Mouse (Mus musculus) midbrain, postnatal 0 days (tissue): ENCODE results near the gene Tvp23b. TPM values are rescaled to one million over a fixed set of nuclear protein-coding genes. Genes with fewer than 3 reads are reported as not detected.

ENCODE experiments used
- ATAC-seq: fragments of 200-750 bp; cut with Nextera tagmentation; 2 replicates; pipeline ENCODE4 v1.8.0; 2017; ENCODE audit warnings: moderate number of reproducible peaks, mild to moderate bottlenecking, moderate TSS enrichment, moderate library complexity; ENCODE audit not compliant: low FRiP score
- DNase-seq: peaks from one replicate; pipeline ENCODE4 v3.0.0-alpha.2; 2015; ENCODE audit warnings: low spot score
- H3K27ac ChIP-seq: fragments of 300-500 bp; sonication (generic); 2 replicates; pipeline ENCODE4 v1.5.1; 2014; ENCODE audit warnings: low read depth, mild to moderate bottlenecking, low read length, mixed read lengths
- H3K27me3 ChIP-seq: fragments of 300-500 bp; sonication (generic); 2 replicates; pipeline ENCODE4 v1.6.1; 2014; ENCODE audit warnings: low read length, control low read depth, mixed read lengths; ENCODE audit not compliant: insufficient read depth
- H3K36me3 ChIP-seq: fragments of 300-500 bp; sonication (generic); 2 replicates; pipeline ENCODE4 v1.6.1; 2014; ENCODE audit warnings: low read length, control low read depth, mixed read lengths; ENCODE audit not compliant: insufficient read depth
- H3K4me1 ChIP-seq: fragments of 300-500 bp; sonication (generic); 2 replicates; pipeline ENCODE4 v1.6.1; 2014; ENCODE audit warnings: mild to moderate bottlenecking, control low read depth, antibody characterized with exemption, low read length, mixed read lengths; ENCODE audit not compliant: insufficient read depth
- H3K4me2 ChIP-seq: fragments of 300-500 bp; sonication (generic); 2 replicates; pipeline ENCODE4 v1.6.1; 2014; ENCODE audit warnings: low read depth, mild to moderate bottlenecking, low read length, mixed read lengths; ENCODE audit not compliant: poor library complexity, severe bottlenecking
- H3K4me3 ChIP-seq: fragments of 300-500 bp; sonication (generic); 2 replicates; pipeline ENCODE4 v1.5.1; 2014; ENCODE audit warnings: low read depth, mild to moderate bottlenecking, low read length, moderate library complexity
- H3K9ac ChIP-seq: fragments of 300-500 bp; sonication (generic); replicated peaks from 2 replicates; pipeline ENCODE4 v1.6.1; 2014; ENCODE audit warnings: mild to moderate bottlenecking, low read length, moderate library complexity, mixed read lengths; ENCODE audit not compliant: poor library complexity, severe bottlenecking
- H3K9me3 ChIP-seq: fragments of 300-500 bp; sonication (generic); 2 replicates; pipeline ENCODE4 v1.6.1; 2016; ENCODE audit warnings: low read length, control low read depth
- CTCF ChIP-seq: IDR thresholded peaks from 2 replicates; pipeline ENCODE4 v1.5.1; 2016; ENCODE audit warnings: antibody characterized with exemption, mild to moderate bottlenecking
- WGBS: fragments of 180-500 bp; shearing (Covaris S2); extraction: QIAGEN DNeasy Blood & Tissue Kit; methylation state at CpG from one replicate; pipeline ENCODE4 v1.1.7; 2014; 5-methylcytosine and 5-hydroxymethylcytosine counted together
- polyA plus RNA-seq: library from polyadenylated mRNA; unstranded; fragments of >200 nt; fragmentation: Nextera tagmentation; extraction: Ambion mirVana; gene quantifications from 2 replicates; pipeline ENCODE4 v1.2.1, GENCODE M21; 2015
- total RNA-seq: library from RNA; depleted of rRNA; stranded (reverse); fragments of >200 nt; gene quantifications from 2 replicates; pipeline ENCODE4 v1.2.3, GENCODE M21; 2014; rRNA removed

Tvp23b gene
- 29.5 and 36.6 TPM in 2 replicates for total RNA-seq
- 42.5 and 44.2 TPM in 2 replicates for polyA plus RNA-seq

GRCm38 (mm10) chr11:62879220-62880048, at the start of gene Tvp23b:
Gene Tvp23b (plus strand): TSS chr11:62879455.
- Histone ChIP-seq H3K9me3 (no peaks in the 10 kb centered on the region), H3K27ac (peak within 1 kb of the TSS; percentile 79), H3K4me2 (peak within 1 kb of the TSS; percentile 61), H3K36me3 (peaks cover under 1% of the 10 kb centered on the region; the same call in 1 of the 2 replicates), H3K4me3 (peak within 1 kb of the TSS; percentile 57), H3K9ac (peak within 1 kb of the TSS; percentile 61), H3K4me1 (no peaks in the 10 kb centered on the region), H3K27me3 (no peaks in the 10 kb centered on the region)
- DNase-seq (peak; percentile 98), ATAC-seq (peak; percentile 97)
- 2% methylated on average over 54 of the region's 55 CpGs for WGBS
- TF ChIP-seq CTCF: peak; percentile 4; the same call in 1 of the 2 replicates

GRCm38 (mm10) chr11:62830387-62830786, 48.9 kb upstream of the Tvp23b start:
- Histone ChIP-seq H3K4me2 (no peak overlapping the region), H3K27me3 (no peaks in the 10 kb centered on the region), H3K36me3 (no peaks in the 10 kb centered on the region), H3K4me3 (no peak overlapping the region), H3K27ac (no peak overlapping the region), H3K9me3 (no peaks in the 10 kb centered on the region), H3K4me1 (no peaks in the 10 kb centered on the region), H3K9ac (no peak overlapping the region)
- 80% methylated on average over 2 of the region's 2 CpGs for WGBS
- DNase-seq (no peak), ATAC-seq (no peak)
- no peak for TF ChIP-seq CTCF

- TF ChIP-seq CTCF: no peak
- no peak overlapping the region for H3K4me2 ChIP-seq
- no peak for ATAC-seq
- H3K9me3 ChIP-seq: no peaks in the 10 kb centered on the region
- H3K4me1 ChIP-seq: no peaks in the 10 kb centered on the region
- H3K27me3 ChIP-seq: no peaks in the 10 kb centered on the region
- no peak for DNase-seq
- H3K36me3 ChIP-seq: no peaks in the 10 kb centered on the region
- H3K27ac ChIP-seq: no peak overlapping the region
- no peak overlapping the region for H3K4me3 ChIP-seq
- H3K9ac ChIP-seq: no peak overlapping the region
These were observed 47.3 kb upstream of the Tvp23b start for GRCm38 (mm10) chr11:62831906-62832305.

GRCm38 (mm10) chr11:62844562-62844961, 34.7 kb upstream of the Tvp23b start:
- Histone ChIP-seq H3K4me1 (no peaks in the 10 kb centered on the region), H3K4me2 (no peak overlapping the region), H3K27ac (no peak overlapping the region), H3K9ac (no peak overlapping the region), H3K27me3 (no peaks in the 10 kb centered on the region), H3K9me3 (no peaks in the 10 kb centered on the region), H3K36me3 (0 out of 2 replicates have a peak, but pooled peaks cover 6% of the 10 kb centered on the region), H3K4me3 (no peak overlapping the region)
- 93% methylated on average over 5 of the region's 5 CpGs for WGBS
- ATAC-seq (no peak), DNase-seq (no peak)
- no peak for TF ChIP-seq CTCF

GRCm38 (mm10) chr11:62845730-62846129, 33.5 kb upstream of the Tvp23b start:
- H3K27me3 ChIP-seq: no peaks in the 10 kb centered on the region
- no peak for TF ChIP-seq CTCF
- no peak overlapping the region for H3K27ac ChIP-seq
- 73% methylated on average over 3 of the region's 3 CpGs for WGBS
- no peak for ATAC-seq
- H3K4me2 ChIP-seq: no peak overlapping the region
- H3K4me1 ChIP-seq: no peaks in the 10 kb centered on the region
- no peak for DNase-seq
- H3K9me3 ChIP-seq: no peaks in the 10 kb centered on the region
- no peak overlapping the region for H3K4me3 ChIP-seq
- 0 out of 2 replicates have a peak, but pooled peaks cover 3% of the 10 kb centered on the region for H3K36me3 ChIP-seq
- no peak overlapping the region for H3K9ac ChIP-seq

GRCm38 (mm10) chr11:62846961-62847654, 32.1 kb upstream of the Tvp23b start, which contains the start of gene Fbxw10:
Gene Fbxw10 (plus strand): TSS chr11:62847069.
- no peaks in the 10 kb centered on the region for H3K9me3 ChIP-seq
- H3K9ac ChIP-seq: no peak within 1 kb of the TSS
- no peaks in the 10 kb centered on the region for H3K4me1 ChIP-seq
- no peaks in the 10 kb centered on the region for H3K36me3 ChIP-seq
- ATAC-seq (no peak), DNase-seq (peak; percentile 67)
- peak within 1 kb of the TSS; percentile 21; the same call in 1 of the 2 replicates for H3K4me2 ChIP-seq
- H3K27me3 ChIP-seq: no peaks in the 10 kb centered on the region
- H3K4me3 ChIP-seq: no peak within 1 kb of the TSS
- H3K27ac ChIP-seq: no peak within 1 kb of the TSS
- no peak for TF ChIP-seq CTCF
- WGBS: 28% methylated on average over 12 of the region's 12 CpGs
